Mouse (Mus musculus) forebrain, embryonic 10.5 days (tissue): ENCODE measurements around the gene Sgpp1. TPM values are rescaled to one million over a fixed set of nuclear protein-coding genes. Genes with fewer than 3 reads are reported as not detected.
"Not testable (repeated sequence)": the region's sequence is repeated elsewhere in the genome, so short reads cannot be mapped to it uniquely, and the experiment has no call there.

Experiments used
- DNase-seq: peaks from one replicate; pipeline ENCODE4 v3.0.0-alpha.2; 2017; ENCODE audit warnings: low spot score; ENCODE audit errors: extremely low spot score
- H3K27ac ChIP-seq: fragments of 300-500 bp; sonication (generic); 2 replicates; pipeline ENCODE4 v1.5.1; 2016; ENCODE audit warnings: mild to moderate bottlenecking
- H3K27me3 ChIP-seq: fragments of 300-500 bp; sonication (generic); 2 replicates; pipeline ENCODE4 v1.6.1; 2016; ENCODE audit warnings: mild to moderate bottlenecking; ENCODE audit not compliant: poor library complexity, severe bottlenecking
- H3K36me3 ChIP-seq: fragments of 300-500 bp; sonication (generic); replicated peaks from 2 replicates; pipeline ENCODE4 v1.6.1; 2016; ENCODE audit warnings: mild to moderate bottlenecking, moderate library complexity
- H3K4me1 ChIP-seq: fragments of 300-500 bp; sonication (generic); 2 replicates; pipeline ENCODE4 v1.6.1; 2016
- H3K4me3 ChIP-seq: fragments of 300-500 bp; sonication (generic); 2 replicates; pipeline ENCODE4 v1.5.1; 2016; ENCODE audit warnings: mild to moderate bottlenecking, moderate library complexity
- H3K9me3 ChIP-seq: fragments of 300-500 bp; sonication (generic); 2 replicates; pipeline ENCODE4 v1.6.1; 2016; ENCODE audit warnings: mild to moderate bottlenecking, moderate library complexity
- WGBS: fragments of 180-500 bp; shearing (Covaris S2); methylation state at CpG from one replicate; pipeline ENCODE4 v1.1.7; 2016; 5-methylcytosine and 5-hydroxymethylcytosine counted together
- polyA plus RNA-seq: library from polyadenylated mRNA; unstranded; fragments of >200 nt; fragmentation: Nextera tagmentation; extraction: Ambion mirVana; gene quantifications from 2 replicates; pipeline ENCODE4 v1.2.1, GENCODE M21; 2016

The Sgpp1 gene
- polyA plus RNA-seq, 1 experiment from 2014 or later, result 5.8 TPM

GRCm38 (mm10) chr12:75727333-75728125 lies 8.0 kb downstream of the Sgpp1 start:
- Histone ChIP-seq H3K27me3 (peaks cover 5% of the 10 kb centered on the region; the same call in 1 of the 2 replicates), H3K4me1 (peaks cover 5% of the 10 kb centered on the region), H3K27ac (no peak overlapping the region), H3K4me3 (no peak overlapping the region), H3K36me3 (peaks cover 11% of the 10 kb centered on the region), H3K9me3 (no peaks in the 10 kb centered on the region)
- no peak for DNase-seq
- WGBS, result 94% methylated on average over 15 of the region's 15 CpGs

GRCm38 (mm10) chr12:75726349-75726861 lies 9.1 kb downstream of the Sgpp1 start:
- WGBS, result 85% methylated on average over 8 of the region's 8 CpGs
- Histone ChIP-seq H3K27ac (no peak overlapping the region), H3K36me3 (peaks cover 11% of the 10 kb centered on the region), H3K9me3 (no peaks in the 10 kb centered on the region), H3K4me3 (no peak overlapping the region), H3K27me3 (no peaks in the 10 kb centered on the region), H3K4me1 (peaks cover 15% of the 10 kb centered on the region)
- DNase-seq, result no peak

- peaks cover 16% of the 10 kb centered on the region for H3K36me3 ChIP-seq
- H3K27me3 ChIP-seq, result no peaks in the 10 kb centered on the region
- no peaks in the 10 kb centered on the region for H3K9me3 ChIP-seq
- WGBS, result 90% methylated on average over 14 of the region's 14 CpGs
- no peak overlapping the region for H3K4me3 ChIP-seq
- peaks cover 24% of the 10 kb centered on the region for H3K4me1 ChIP-seq
- H3K27ac ChIP-seq, result no peak overlapping the region
- DNase-seq, result no peak
Measured at GRCm38 (mm10) chr12:75724621-75725324, 10.8 kb downstream of the Sgpp1 start.

- Histone ChIP-seq H3K4me1 (peaks cover 24% of the 10 kb centered on the region), H3K27me3 (no peaks in the 10 kb centered on the region), H3K27ac (no peak overlapping the region), H3K9me3 (no peaks in the 10 kb centered on the region), H3K36me3 (peaks cover 24% of the 10 kb centered on the region), H3K4me3 (no peak overlapping the region)
- WGBS, result 87% methylated on average over 11 of the region's 11 CpGs
- DNase-seq, result no peak
Measured at GRCm38 (mm10) chr12:75723839-75724463, 11.6 kb downstream of the Sgpp1 start.

- Histone ChIP-seq H3K9me3 (no peaks in the 10 kb centered on the region), H3K36me3 (peaks cover 15% of the 10 kb centered on the region), H3K4me3 (no peak overlapping the region), H3K27ac (0 out of 2 replicates have a peak overlapping the region, but pooled peaks have one; percentile 40), H3K4me1 (peaks cover 24% of the 10 kb centered on the region), H3K27me3 (no peaks in the 10 kb centered on the region)
- 10% methylated on average over 4 of the region's 4 CpGs for WGBS
- DNase-seq, result no peak
Measured at GRCm38 (mm10) chr12:75721941-75722340, 13.6 kb downstream of the Sgpp1 start.

GRCm38 (mm10) chr12:75721006-75721405 lies 14.5 kb downstream of the Sgpp1 start:
- 73% methylated on average over 9 of the region's 9 CpGs for WGBS

GRCm38 (mm10) chr12:75713596-75713995 lies 21.9 kb downstream of the Sgpp1 start:
- 89% methylated on average over 9 of the region's 9 CpGs for WGBS

More at GRCm38 (mm10) chr12:75721006-75721405, 14.5 kb downstream of the Sgpp1 start:
- peaks cover 15% of the 10 kb centered on the region for H3K36me3 ChIP-seq
- H3K27ac ChIP-seq, result no peak overlapping the region
- no peak for DNase-seq
- no peaks in the 10 kb centered on the region for H3K9me3 ChIP-seq
- H3K4me1 ChIP-seq, result peaks cover 24% of the 10 kb centered on the region
- H3K4me3 ChIP-seq, result no peak overlapping the region
- H3K27me3 ChIP-seq, result no peaks in the 10 kb centered on the region

GRCm38 (mm10) chr12:75712905-75713304 lies 22.6 kb downstream of the Sgpp1 start:
- not testable (repeated sequence) for H3K27ac ChIP-seq, H3K9me3 ChIP-seq, H3K4me3 ChIP-seq, H3K4me1 ChIP-seq, DNase-seq, H3K27me3 ChIP-seq, H3K36me3 ChIP-seq
- WGBS, result 94% methylated on average over 7 of the region's 7 CpGs

More at GRCm38 (mm10) chr12:75713596-75713995, 21.9 kb downstream of the Sgpp1 start:
- Histone ChIP-seq H3K36me3 (0 out of 2 replicates have a peak, but pooled peaks cover 4% of the 10 kb centered on the region), H3K27me3 (no peaks in the 10 kb centered on the region), H3K9me3 (no peaks in the 10 kb centered on the region), H3K27ac (no peak overlapping the region), H3K4me3 (no peak overlapping the region), H3K4me1 (no peaks in the 10 kb centered on the region)
- no peak for DNase-seq

GRCm38 (mm10) chr12:75710596-75711376 lies 24.7 kb downstream of the Sgpp1 start:
- H3K27ac ChIP-seq, result no peak overlapping the region

GRCm38 (mm10) chr12:75709506-75709905 lies 26.0 kb downstream of the Sgpp1 start:
- H3K36me3 ChIP-seq, result 0 out of 2 replicates have a peak, but pooled peaks cover 4% of the 10 kb centered on the region
- no peak for DNase-seq
- H3K27me3 ChIP-seq, result no peaks in the 10 kb centered on the region
- H3K4me1 ChIP-seq, result no peaks in the 10 kb centered on the region
- no peaks in the 10 kb centered on the region for H3K9me3 ChIP-seq
- no peak overlapping the region for H3K4me3 ChIP-seq
- H3K27ac ChIP-seq, result no peak overlapping the region
- 88% methylated on average over 2 of the region's 2 CpGs for WGBS

More at GRCm38 (mm10) chr12:75710596-75711376, 24.7 kb downstream of the Sgpp1 start:
- 0 out of 2 replicates have a peak, but pooled peaks cover 4% of the 10 kb centered on the region for H3K36me3 ChIP-seq
- 91% methylated on average over 9 of the region's 9 CpGs for WGBS
- H3K9me3 ChIP-seq, result no peaks in the 10 kb centered on the region
- H3K4me1 ChIP-seq, result no peaks in the 10 kb centered on the region
- no peak overlapping the region for H3K4me3 ChIP-seq
- H3K27me3 ChIP-seq, result no peaks in the 10 kb centered on the region
- no peak for DNase-seq

- Histone ChIP-seq H3K27me3 (no peaks in the 10 kb centered on the region), H3K4me1 (peaks cover 5% of the 10 kb centered on the region), H3K36me3 (no peaks in the 10 kb centered on the region), H3K9me3 (no peaks in the 10 kb centered on the region), H3K4me3 (no peak overlapping the region), H3K27ac (no peak overlapping the region)
- WGBS, result 94% methylated on average over 7 of the region's 7 CpGs
- no peak for DNase-seq
Measured at GRCm38 (mm10) chr12:75706670-75707069, 28.9 kb downstream of the Sgpp1 start.

- Histone ChIP-seq H3K9me3 (peaks cover 6% of the 10 kb centered on the region; the same call in 1 of the 2 replicates), H3K27ac (no peak overlapping the region), H3K4me1 (peaks cover 13% of the 10 kb centered on the region), H3K4me3 (no peak overlapping the region), H3K27me3 (no peaks in the 10 kb centered on the region), H3K36me3 (no peaks in the 10 kb centered on the region)
- 94% methylated on average over 3 of the region's 3 CpGs for WGBS
- DNase-seq, result no peak
Measured at GRCm38 (mm10) chr12:75702739-75703122, 32.8 kb downstream of the Sgpp1 start.
